Mouse (Mus musculus): ENCODE results near the gene Zfp316. TPM values are rescaled to one million over a fixed set of nuclear protein-coding genes. Genes with fewer than 3 reads are reported as not detected.

Gene Zfp316
- polyA plus RNA-seq, 1 experiment from 2014 or later, result 5.8 TPM

GRCm38 (mm10) chr5:143213832-143214231 lies 56.0 kb downstream of the Zfp316 start:
- Histone ChIP-seq H3K9ac (no peak overlapping the region), H3K4me2 (no peak overlapping the region), H3K4me3 (no peak overlapping the region), H3K27ac (no peak overlapping the region), H3K27me3 (no peaks in the 10 kb centered on the region), H3K36me3 (ENCODE audit: poor library complexity, severe bottlenecking) (no peaks in the 10 kb centered on the region), H3K4me1 (no peaks in the 10 kb centered on the region), H3K9me3 (replicated peaks) (peaks cover 1% of the 10 kb centered on the region)
- ATAC-seq, result no peak
- 88% methylated on average over 2 of the region's 2 CpGs for WGBS

- Histone ChIP-seq H3K36me3 (ENCODE audit: poor library complexity, severe bottlenecking) (no peaks in the 10 kb centered on the region), H3K27ac (no peak overlapping the region), H3K4me3 (no peak overlapping the region), H3K27me3 (no peaks in the 10 kb centered on the region), H3K4me1 (no peaks in the 10 kb centered on the region), H3K9me3 (replicated peaks) (peaks cover 9% of the 10 kb centered on the region), H3K4me2 (no peak overlapping the region), H3K9ac (no peak overlapping the region)
- WGBS, result 73% methylated on average over 3 of the region's 3 CpGs
- ATAC-seq, result no peak
Measured at GRCm38 (mm10) chr5:143205015-143205414, 64.8 kb downstream of the Zfp316 start.

Other genes with a start within 250 kb of the Zfp316 start
- 36.7 and 38.4 TPM in 2 replicates for gene Rnf216, start 157.0 kb downstream of the Zfp316 start, polyA plus RNA-seq (2015; fragmentation: Nextera tagmentation; extraction: Ambion mirVana)
- 0.05 TPM in 1 of 2 replicates, not detected in the other for gene Olfr718-ps1, start 122.4 kb downstream of the Zfp316 start, polyA plus RNA-seq (2015; fragmentation: Nextera tagmentation; extraction: Ambion mirVana)
- gene Rbak, start 89.2 kb downstream of the Zfp316 start, polyA plus RNA-seq (2015; fragmentation: Nextera tagmentation; extraction: Ambion mirVana), result 14.9 and 15.7 TPM in 2 replicates
- gene Spdye4b, start 89.0 kb downstream of the Zfp316 start, polyA plus RNA-seq (2015; fragmentation: Nextera tagmentation; extraction: Ambion mirVana), result not detected in 2 replicates
- not detected in 2 replicates for gene Spdye4a, start 43.1 kb downstream of the Zfp316 start, polyA plus RNA-seq (2015; fragmentation: Nextera tagmentation; extraction: Ambion mirVana)
- 22.7 and 23.5 TPM in 2 replicates for gene Zfp12, start 34.9 kb downstream of the Zfp316 start, polyA plus RNA-seq (2015; fragmentation: Nextera tagmentation; extraction: Ambion mirVana)
- gene Zfp853, start 23.6 kb upstream of the Zfp316 start, polyA plus RNA-seq (2015; fragmentation: Nextera tagmentation; extraction: Ambion mirVana), result not detected in 2 replicates
- gene E130309D02Rik, start 45.3 kb upstream of the Zfp316 start, polyA plus RNA-seq (2015; fragmentation: Nextera tagmentation; extraction: Ambion mirVana), result 50.0 and 51.5 TPM in 2 replicates
- 68.4 and 78.9 TPM in 2 replicates for gene Zdhhc4, start 59.2 kb upstream of the Zfp316 start, polyA plus RNA-seq (2015; fragmentation: Nextera tagmentation; extraction: Ambion mirVana)
- gene Grid2ip, start 87.3 kb upstream of the Zfp316 start, polyA plus RNA-seq (2015; fragmentation: Nextera tagmentation; extraction: Ambion mirVana), result 0.15 and 0.23 TPM in 2 replicates
- gene Kdelr2, start 133.8 kb upstream of the Zfp316 start, polyA plus RNA-seq (2015; fragmentation: Nextera tagmentation; extraction: Ambion mirVana), result 146 and 148 TPM in 2 replicates
- gene Daglb, start 194.6 kb upstream of the Zfp316 start, polyA plus RNA-seq (2015; fragmentation: Nextera tagmentation; extraction: Ambion mirVana), result 13.5 and 13.6 TPM in 2 replicates

Data from forebrain, embryonic 13.5 days (tissue).